Mouse (Mus musculus): ENCODE measurements around the gene Mapk3.
"Not testable (repeated sequence)": the region's sequence is repeated elsewhere in the genome, so short reads cannot be mapped to it uniquely, and the experiment has no call there.

Gene Mapk3

DNA sequence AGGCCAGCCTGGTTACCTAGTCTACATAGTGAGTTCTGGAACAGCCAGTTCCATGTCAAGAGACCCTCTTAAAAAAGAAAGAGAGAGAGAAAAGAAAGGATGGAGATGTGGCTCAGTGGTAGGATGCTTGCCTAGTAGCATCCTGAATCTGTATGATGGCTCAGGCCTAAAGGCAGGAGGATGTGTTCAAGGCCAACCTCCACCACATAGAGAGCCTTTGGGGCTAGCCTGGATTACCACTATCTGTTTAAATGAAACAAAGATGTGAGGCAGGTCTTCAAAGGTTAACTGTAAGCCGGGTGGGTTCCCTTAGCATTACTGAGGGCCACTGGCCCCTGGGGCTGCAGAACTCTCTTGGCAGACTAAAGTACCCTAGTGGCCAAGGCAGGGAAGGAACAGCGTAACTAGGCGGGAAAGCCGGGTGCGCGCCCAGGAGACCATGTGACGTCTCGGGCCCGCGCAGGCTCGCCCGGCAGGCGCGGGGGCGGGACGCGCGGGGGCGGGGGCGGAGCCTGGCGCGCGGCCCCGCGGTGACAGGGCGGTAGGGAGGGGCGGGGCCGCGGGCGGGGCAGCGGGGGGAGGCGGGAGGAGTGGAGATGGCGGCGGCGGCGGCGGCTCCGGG, at the start of gene Mapk3:
TSS of gene Mapk3 (plus strand) at position 552 of the 622 bp plus-strand sequence.
- DNase-seq, result peak; percentile 93

DNA sequence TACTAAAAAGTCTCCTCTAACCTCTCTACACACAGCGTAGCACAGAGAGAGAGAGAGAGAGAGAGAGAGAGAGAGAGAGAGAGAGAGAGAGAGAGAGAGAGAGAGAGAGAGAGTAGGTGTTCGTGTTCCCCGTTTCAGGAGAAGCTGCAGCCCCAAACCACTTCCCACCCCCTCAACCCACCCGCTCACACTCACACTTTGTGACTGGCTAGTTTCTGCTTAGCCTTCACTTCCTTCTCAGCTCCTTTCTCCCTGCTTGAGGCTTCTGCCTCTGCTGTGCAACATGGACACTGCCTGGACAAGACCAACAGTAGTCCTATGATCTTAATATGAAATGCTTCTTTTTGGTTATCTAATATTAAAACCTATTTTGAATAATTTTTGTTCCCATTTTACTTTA, 49.1 kb upstream of the Mapk3 start:
- no peak for DNase-seq

DNA sequence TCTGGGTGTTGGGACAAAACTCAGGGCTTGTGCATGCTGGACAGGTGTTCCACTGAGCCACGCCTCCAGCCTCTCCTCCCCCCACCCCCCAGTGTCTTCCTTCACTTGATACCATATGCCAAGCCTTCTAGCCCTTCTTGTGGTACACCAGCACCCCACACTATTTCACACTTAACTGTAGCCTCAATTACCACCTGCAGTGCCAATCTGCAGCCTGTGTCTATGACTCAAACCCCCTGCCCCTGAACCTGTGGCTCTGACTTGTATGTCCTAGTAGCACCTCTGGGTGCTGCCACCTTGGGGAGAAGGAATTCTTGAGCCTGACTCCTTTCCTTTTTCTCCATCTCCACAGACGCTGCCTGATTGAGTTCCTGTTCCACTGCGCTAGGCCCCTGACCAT, 47.5 kb upstream of the Mapk3 start:
- no peak for DNase-seq

DNA sequence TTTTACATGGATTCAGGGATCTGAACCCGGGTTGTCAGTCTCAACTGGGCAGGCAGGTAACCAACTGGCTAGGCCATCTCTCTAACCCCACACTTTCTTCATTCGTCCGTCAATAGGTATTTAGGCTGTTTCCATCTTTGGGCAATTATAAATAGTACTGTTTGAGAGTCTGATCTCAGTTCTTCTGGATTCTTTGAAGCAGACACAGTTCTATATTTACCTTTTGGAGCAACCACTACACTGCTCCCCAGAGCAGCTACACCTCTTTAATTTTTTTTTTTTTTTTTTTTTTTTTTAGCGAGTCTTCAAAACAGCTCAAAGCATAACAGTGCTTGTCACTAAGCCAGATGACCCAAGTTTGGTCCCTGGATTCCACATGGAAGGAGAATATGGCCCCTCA, 43.7 kb upstream of the Mapk3 start:
- no peak for DNase-seq

DNA sequence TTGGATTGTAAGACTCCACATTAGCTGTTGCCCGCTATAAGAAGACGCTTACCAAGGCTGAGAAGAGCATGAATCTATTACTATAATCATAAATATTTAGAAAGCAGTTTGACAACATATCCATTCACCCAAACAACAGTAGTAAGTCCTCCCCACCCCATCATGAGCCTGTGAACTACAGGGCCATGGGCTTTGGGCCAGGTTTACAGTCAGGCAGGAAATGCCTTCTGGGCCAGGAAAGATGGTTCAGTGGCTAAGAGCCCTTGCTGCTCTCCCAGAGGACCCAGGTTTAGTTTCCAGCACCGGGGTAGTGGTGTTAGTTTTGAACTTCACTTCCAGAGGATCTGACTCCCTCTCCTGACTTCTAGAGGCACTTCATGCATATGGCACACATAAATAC, 41.8 kb upstream of the Mapk3 start:
- no peak for DNase-seq

DNA sequence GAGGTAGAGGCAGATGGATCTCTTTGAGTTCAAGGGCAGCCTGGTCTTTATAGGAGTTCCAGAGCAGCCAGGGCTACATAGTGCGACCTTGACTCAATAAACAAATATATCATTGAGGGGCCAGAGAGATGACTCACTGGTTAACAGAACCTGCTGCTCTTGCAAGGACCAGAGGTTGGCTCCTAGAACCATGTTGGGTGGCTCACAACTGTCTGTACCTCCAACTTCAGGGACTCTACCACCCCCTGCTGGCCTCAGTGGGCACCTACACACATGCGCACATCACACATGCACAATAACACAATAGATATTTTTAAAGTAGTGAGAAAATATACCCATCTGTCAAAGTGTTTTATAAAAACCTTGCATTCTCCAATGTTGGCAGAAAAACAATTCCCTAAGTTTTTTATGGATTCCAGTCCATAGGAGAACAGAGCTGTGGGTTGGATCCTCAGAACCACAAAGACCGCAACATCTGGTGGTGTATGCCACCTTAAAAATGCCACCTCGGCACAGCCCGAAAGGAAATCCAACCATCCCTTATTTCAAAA, 40.5 kb upstream of the Mapk3 start:
- no peak for DNase-seq

DNA sequence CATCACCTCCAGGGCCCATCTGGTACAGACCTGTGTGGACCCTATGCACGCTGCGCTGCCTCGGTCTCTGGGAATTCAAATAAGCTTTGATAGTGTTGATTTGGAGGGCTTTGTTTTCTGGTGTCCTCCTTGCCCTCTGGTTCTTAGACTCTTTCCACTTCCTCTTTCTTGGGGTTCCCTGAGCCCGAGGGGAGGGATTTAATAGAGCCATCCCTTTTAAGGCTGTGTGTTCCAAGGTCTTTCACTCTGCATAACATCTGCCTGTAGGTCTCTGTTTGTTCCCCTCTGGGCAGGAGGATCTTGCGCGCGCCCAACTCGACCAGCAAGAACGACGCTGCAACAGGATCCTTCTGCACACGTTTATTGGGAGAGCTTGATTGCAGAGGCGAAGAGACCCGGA, 37.8 kb upstream of the Mapk3 start:
- DNase-seq, result no peak

DNA sequence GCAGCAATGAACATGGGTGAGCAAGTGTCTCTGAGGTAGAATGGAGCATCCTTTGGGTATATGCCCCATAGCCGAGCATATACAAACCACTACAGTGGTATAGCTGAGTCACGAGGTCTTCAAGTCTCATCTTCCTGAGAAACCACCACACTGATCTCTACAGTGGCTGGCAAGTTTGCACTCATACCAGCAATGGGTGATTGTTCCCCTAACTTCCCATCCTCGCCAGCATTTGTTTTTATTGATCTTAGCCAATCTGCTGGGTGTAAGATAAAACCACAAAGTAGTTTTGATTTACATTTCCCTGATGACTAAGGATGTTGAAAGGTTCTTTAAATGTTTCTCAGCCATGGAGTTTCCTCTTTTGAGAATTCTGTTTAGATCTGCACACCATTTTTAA, 34.3 kb upstream of the Mapk3 start:
- DNase-seq, result no peak

DNA sequence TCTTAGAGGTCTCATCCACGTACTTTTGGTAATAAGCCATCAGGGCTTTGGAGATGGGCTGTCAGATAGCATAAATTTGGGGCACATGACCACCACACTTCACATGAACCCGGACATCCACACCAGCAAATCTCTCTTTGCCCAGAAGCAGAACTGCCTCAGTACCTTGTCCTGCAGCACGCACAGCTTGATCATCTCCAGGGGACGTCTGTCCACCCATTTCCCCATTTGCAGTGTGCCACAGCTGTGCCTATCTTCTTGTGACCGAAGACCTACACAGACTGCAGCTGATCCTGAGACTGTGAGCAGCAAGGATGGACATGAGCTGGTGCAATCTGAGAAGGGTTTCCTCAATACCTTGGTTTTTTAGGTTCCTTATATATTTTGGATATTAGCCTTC, 33.7 kb upstream of the Mapk3 start:
- no peak for DNase-seq

DNA sequence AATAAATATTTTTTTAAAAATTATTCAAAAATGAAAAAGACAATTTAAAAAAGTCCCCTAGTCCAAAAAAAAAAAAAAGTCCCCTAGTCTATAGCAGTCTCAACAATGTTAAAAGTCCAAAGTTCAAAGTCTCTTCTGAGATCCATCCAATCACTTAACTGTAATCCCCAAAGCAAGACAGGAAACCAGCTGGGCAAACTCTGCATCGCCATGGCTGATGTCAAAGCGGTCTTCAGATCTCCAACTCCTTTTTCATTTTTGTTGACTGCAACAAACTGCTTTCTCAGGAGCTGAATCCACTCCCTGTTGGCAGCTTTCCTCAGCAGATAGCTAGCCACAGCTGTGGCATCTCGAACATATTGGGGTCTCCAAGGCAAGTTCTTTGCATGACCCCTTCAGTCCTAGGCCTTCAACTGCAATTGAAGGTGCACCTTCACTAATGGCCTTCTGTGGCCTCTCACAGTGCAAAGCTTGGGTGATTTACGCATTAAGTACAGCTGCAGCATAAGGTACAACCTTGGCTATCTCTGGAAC, 29.1 kb upstream of the Mapk3 start:
- DNase-seq, result not testable (repeated sequence)

DNA sequence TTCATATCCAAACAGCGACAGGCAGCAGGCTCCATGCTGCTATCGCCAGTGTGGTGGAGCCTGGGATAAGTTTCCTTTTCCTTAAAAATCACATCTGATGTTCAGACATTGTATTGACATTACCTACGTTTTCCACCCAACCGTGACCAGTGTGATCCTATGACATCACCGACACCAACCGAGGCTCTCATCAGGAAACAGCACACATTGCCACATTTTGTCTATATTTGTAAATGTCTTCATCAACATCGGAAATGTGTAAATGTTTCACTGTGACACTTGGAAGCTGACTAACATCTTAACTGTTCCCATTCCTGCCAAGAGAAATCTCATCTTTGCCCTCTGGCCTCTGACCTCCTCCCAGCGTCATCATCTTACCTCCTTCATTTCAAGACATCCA, 23.3 kb upstream of the Mapk3 start:
- DNase-seq, result no peak

DNA sequence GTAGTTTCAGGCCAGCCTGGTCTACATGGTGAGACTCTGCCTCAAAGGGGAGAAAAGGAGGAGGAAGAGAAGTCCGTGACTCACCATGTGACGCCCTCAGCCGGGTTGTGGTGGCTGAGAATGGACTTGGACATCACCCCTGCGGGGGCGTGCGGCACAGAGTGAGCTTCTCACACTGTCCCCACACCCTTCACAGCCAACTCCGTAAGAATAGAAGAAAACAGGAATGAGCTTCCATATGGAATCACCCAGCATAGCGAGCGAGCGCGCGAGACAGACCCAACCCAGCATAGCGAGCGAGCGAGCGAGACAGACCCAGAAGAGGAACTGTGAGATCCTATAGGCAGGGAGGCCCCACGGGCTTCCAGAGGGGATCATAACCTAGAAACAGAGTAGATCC, 19.9 kb upstream of the Mapk3 start:
- DNase-seq, result no peak

DNA sequence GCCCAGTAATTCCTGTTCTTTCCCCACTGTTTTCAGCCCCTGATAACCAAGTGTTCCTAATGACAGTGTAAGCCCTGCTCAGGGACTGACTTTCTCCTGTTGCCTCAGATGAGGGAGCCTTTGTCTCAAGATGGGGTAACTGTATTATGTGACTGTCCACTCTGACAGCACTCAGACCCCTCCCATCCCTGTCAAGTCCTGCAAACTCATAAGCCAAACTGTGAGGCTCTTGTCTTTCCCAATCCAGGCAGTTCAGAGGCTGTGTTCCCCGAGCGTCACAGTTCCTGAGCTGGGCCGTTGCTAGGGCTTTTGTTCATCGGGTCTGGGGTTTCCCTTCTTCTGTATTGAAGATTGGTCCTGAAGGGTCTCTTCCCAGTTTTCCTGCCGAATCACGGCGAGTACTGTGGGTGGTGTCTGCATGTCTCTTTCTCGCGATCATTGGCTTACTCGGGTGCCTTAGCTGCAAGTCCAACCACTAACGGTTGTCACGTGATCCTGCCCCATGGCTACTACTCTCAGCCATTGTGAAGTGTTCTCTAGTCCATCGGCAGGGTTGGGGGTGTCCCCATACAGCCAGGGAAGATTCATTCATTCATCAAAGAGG, 19.2 kb upstream of the Mapk3 start:
- no peak for DNase-seq

DNA sequence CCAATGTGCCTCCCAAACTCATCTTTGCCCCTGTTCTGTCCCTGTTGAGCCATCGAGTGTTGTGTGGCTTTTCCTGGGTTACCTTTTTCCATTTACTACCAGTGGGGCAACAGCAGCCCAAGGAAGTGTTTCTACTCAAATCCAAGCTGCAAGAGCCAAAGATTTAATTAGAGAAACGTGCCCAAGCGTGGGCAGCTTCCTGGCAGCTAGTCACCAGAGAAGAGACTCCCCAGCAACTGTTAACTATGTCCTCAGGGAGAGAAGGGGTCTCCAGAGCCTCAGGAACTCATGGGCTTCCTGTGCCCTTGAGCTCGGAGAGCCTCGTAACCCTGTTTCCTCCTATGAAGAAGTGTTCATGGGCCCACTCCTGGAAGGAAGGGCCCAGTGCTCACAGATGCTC, 18.4 kb upstream of the Mapk3 start:
- DNase-seq, result no peak

DNA sequence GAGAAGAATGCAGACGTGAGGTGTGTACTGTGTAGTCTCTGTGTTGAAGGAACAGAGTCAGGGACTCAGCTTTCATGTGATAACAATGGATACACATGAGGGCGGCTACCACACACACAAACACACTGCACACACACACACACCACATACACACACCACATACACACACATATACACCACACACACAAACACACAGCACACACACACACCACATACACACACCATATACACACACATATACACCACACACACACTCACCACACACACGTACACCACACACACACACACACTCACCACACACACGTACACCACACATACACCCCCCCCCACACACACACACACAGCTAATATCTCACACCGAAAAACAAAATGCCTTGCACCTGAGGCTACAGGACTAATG, 17.9 kb upstream of the Mapk3 start:
- no peak for DNase-seq

DNA sequence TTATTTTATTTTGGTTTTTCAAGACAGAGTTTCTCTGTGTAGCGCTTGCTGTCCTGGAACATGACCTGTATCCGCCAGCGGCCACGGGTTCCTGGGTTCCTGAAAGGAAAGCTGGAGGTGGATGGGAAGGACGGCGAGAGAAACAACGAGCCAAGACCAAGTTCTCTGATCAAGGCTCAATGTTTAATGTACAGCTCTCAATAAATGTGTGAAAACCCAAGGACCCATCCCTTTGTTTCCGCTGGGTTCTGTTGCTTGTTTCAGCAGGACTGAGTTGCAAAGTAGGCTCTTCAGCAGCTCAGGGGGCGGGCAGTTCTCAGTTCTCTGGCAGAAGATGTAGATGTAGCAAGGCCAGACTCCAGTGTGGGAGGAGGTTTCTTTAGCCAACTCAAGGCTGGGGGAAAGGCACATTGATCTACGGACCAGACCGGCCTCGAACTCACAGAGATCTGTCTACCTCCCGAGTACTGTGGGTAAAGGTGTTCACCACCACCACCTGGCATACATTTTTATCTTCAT, 17.4 kb upstream of the Mapk3 start:
- no peak for DNase-seq

DNA sequence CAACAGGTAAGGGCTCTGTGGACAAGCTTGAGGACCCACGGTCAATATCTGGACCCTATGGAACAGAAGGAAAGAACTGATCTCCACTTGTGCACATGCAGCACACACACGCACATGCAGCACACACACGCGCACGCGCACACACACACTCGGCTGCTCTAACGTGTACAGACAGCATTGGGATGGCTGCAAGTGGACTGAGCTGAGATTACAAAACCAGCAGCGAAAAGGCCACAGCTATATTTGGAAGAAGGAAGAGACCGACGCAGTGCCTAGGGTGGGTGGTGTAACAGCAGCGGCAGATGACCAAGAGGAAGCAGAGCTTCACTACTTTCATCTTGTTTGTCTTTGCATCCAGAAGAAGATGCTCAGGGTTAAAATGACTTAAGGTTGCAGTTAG, 13.3 kb upstream of the Mapk3 start:
- no peak for DNase-seq

DNA sequence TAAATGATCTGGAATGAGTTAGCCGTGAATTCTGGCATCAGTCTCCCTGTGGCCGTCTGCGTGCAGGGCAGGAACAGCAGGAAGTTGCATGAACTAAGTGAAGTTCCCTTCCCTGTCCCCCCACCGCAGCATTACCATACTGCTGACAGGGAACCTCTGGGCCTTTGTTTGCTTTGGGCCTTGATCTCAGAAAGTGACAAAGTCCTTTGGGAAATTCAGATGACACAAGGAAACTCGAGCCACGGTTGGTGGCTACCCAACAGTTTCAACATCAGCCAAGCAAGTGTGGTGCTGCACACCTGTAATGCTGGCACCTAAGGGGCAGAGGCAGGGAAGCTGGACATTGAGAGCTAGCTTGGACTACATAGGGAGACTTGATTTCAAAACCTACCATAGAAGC, 12.6 kb upstream of the Mapk3 start:
- no peak for DNase-seq

DNA sequence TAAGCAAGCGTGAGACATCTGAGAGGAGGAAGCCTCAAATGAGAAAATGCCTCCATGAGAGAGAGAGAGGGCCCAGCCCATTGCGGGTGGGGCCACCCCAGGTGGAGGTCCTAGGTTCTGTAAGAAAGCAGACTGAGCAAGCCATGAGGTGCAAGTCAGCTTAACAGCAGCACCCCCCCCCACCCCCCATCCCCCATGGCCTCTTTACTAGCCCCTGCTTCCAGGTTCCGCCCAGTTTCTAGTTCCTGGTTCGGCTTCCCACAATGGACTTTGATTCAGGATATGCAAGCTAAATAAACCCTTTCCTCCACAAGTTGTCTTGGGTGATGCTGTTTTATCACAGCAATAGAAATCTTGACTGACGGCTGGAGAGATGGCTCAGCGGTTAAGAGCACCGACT, 10.6 kb upstream of the Mapk3 start:
- DNase-seq, result no peak

DNA sequence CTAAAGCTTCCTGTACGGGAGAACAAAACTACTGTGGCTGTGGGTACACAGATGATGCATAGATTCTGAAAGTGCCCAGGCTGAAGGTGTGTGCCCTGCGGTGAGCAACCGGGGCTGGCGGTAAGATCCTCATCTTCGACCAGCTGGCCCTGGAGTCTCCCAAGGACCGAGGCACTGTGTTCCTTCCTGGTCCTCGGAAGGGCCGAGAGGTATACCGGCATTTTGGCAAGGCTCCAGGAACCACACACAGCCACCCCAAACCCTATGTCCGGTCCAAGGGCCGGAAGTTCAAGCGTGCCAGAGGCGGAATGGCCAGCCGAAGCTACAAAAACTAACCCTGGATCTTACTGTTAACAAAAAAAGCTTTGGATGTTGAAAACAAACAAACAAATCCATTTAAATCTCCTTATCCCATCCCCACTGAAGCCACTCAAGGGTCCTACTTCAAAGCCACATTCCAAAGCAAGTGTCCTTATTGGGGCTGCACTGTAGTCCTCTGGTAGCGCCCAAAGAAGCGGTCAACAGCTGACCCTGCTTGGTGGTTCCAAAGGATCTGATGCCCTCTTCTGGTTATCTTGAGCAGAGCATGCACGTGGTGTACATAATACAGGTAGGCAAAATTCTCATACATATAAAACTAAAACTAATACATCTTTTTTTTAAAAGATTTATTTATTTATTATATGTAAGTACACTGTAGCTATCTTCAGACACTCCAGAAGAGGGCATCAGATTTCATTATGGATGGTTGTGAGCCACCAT, 9.6 kb upstream of the Mapk3 start:
- DNase-seq, result no peak

DNA sequence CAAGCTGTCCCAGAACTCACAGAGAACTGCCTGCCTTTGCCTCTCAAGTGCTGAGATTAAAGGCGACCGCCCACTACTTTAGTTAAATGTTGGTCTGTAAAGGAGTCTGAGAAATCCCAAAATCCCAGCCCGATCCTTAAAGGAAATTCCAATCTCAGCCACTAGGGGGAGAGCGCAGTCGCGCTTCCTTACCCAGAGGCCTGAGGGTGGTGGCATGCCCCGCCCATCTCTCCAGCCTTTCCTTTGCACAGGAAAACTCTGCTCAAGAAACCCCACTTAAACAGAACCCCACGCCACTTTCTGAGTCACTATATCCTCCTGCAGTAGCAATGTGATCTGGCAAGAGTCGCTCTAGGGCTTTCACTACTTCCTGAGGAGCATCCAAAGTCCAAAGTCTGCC, 4.5 kb upstream of the Mapk3 start:
- peak; percentile 88 for DNase-seq

DNA sequence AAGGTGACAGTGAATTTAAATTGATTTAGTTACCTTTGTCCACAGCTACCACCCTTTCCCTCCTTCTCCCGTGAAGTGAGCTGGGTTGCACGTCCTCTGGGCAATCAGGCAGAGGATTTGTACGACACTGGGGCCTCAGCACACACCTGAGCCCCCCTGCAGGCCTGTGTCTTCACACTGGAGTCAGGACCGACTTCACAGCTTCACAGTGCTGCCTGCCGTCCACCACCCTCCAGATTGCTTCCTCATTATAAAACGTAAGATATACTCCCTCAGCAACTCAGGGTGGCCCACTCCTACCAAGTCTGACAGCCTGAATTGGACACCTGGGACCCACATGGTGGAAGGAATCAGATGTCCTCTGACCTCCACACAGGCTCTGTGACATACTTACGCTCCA, 862 bp upstream of the Mapk3 start:
- no peak for DNase-seq

DNA sequence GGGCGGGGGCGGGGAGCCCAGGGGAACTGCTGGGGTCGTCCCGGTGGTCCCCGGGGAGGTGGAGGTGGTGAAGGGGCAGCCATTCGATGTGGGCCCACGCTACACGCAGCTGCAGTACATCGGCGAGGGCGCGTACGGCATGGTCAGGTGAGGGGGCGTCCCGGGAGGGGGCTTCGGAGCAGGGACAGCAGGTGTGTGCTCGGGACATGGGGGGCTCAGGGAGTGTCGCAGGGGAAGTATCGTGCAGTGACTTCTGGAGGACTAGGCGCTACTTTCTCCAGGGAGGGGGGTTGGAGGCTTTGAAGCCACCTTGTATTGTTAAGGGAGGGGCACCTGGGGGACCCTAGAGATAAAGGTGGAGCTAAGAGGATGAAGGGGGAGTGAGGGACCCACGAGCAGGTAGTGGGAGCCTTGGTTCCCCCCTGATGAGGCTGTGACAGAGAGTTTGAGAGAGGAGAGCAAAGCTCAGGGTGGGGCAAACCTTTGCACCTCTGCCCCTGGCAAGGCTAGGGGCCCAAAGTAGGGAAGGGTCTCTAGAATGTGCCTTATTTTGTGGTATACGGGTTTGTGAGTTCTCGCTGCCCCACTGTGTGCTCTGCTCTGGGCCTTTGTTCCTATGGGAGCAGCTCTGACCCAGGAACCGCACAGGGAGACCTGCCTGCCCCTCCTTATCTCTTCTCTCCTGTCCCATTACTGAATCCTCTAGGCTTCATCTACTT, 430 bp downstream of the Mapk3 start:
- DNase-seq, result peak; percentile 76

Measured in cerebellum, adult 9-10 months (tissue).